Mouse (Mus musculus) retina, embryonic 14.5 days (tissue): ENCODE data around the gene Xiap.
"Not testable (repeated sequence)": the region's sequence is repeated elsewhere in the genome, so short reads cannot be mapped to it uniquely, and the experiment has no call there.

Experiments used
- DNase-seq: peaks from one replicate; pipeline ENCODE4 v3.0.0-alpha.2; 2015; ENCODE audit warnings: low spot score

Xiap gene

GRCm38 (mm10) chrX:42059282-42060068, at the start of gene Xiap:
Gene Xiap (plus strand): TSS chrX:42059679.
- DNase-seq = no peak

GRCm38 (mm10) chrX:42012677-42013208, 46.7 kb upstream of the Xiap start:
- no peak for DNase-seq

- no peak for DNase-seq
These were observed 45.7 kb upstream of the Xiap start for GRCm38 (mm10) chrX:42013776-42014175.

GRCm38 (mm10) chrX:42014502-42014901, 45.0 kb upstream of the Xiap start:
- no peak for DNase-seq

- no peak for DNase-seq
These were observed 41.4 kb upstream of the Xiap start for GRCm38 (mm10) chrX:42018030-42018429.

GRCm38 (mm10) chrX:42019441-42019840, 40.0 kb upstream of the Xiap start:
- no peak for DNase-seq

GRCm38 (mm10) chrX:42025802-42026440, 33.6 kb upstream of the Xiap start:
- DNase-seq = not testable (repeated sequence)

GRCm38 (mm10) chrX:42026981-42027380, 32.5 kb upstream of the Xiap start:
- not testable (repeated sequence) for DNase-seq

GRCm38 (mm10) chrX:42033111-42033693, 26.3 kb upstream of the Xiap start:
- DNase-seq = peak; percentile 80

GRCm38 (mm10) chrX:42033911-42034310, 25.6 kb upstream of the Xiap start:
- no peak for DNase-seq

GRCm38 (mm10) chrX:42039481-42039880, 20.0 kb upstream of the Xiap start:
- no peak for DNase-seq

- DNase-seq = no peak
These were observed 14.5 kb upstream of the Xiap start for GRCm38 (mm10) chrX:42044935-42045334.

GRCm38 (mm10) chrX:42050652-42051643, 8.5 kb upstream of the Xiap start:
- no peak for DNase-seq

GRCm38 (mm10) chrX:42057012-42057411, 2.5 kb upstream of the Xiap start:
- DNase-seq = no peak

GRCm38 (mm10) chrX:42057873-42058272, 1.6 kb upstream of the Xiap start:
- no peak for DNase-seq

GRCm38 (mm10) chrX:42063621-42064020, 4.1 kb downstream of the Xiap start:
- no peak for DNase-seq

- DNase-seq = no peak
These were observed 5.6 kb downstream of the Xiap start for GRCm38 (mm10) chrX:42065086-42065485.

- no peak for DNase-seq
These were observed 7.3 kb downstream of the Xiap start for GRCm38 (mm10) chrX:42066771-42067170.

GRCm38 (mm10) chrX:42067791-42068200, 8.3 kb downstream of the Xiap start:
- peak; percentile 71 for DNase-seq

GRCm38 (mm10) chrX:42068201-42068874, 8.9 kb downstream of the Xiap start:
- DNase-seq = peak; percentile 77

- DNase-seq = peak; percentile 12
These were observed 9.4 kb downstream of the Xiap start for GRCm38 (mm10) chrX:42068875-42069257.
